Mouse (Mus musculus) heart, embryonic 14.5 days (tissue): ENCODE data around the gene Lyzl6. TPM values are rescaled to one million over a fixed set of nuclear protein-coding genes. Genes with fewer than 3 reads are reported as not detected.
"Not testable (repeated sequence)": the region's sequence is repeated elsewhere in the genome, so short reads cannot be mapped to it uniquely, and the experiment has no call there.

ENCODE experiments used
- ATAC-seq: fragments of 200-750 bp; cut with Nextera tagmentation; 2 replicates; pipeline ENCODE4 v1.8.0; 2017; ENCODE audit warnings: low read depth, moderate TSS enrichment; ENCODE audit not compliant: insufficient number of reproducible peaks, insufficient read depth, low FRiP score
- H3K27ac ChIP-seq, 2 experiments: fragments of 200-500 bp in 1 of 2; fragments of 300-500 bp in 1 of 2; sonication (generic) in 1 of 2; replicated peaks in 1 of 2; 2 replicates each; pipeline ENCODE4 v1.5.1; 2012 to 2014; ENCODE audit warnings: low read depth in 2 of 2, low read length in 2 of 2, control low read depth in 1 of 2, mild to moderate bottlenecking in 1 of 2, mixed read lengths in 1 of 2; ENCODE audit not compliant: control insufficient read depth in 1 of 2, insufficient read depth in 1 of 2
- H3K27me3 ChIP-seq: fragments of 300-500 bp; sonication (generic); 2 replicates; pipeline ENCODE4 v1.6.1; 2014; ENCODE audit warnings: mild to moderate bottlenecking, low read length, control low read depth; ENCODE audit not compliant: control insufficient read depth, insufficient read depth
- H3K36me3 ChIP-seq: fragments of 300-500 bp; sonication (generic); 2 replicates; pipeline ENCODE4 v1.6.1; 2014; ENCODE audit warnings: mild to moderate bottlenecking, control low read depth, low read length, mixed read lengths; ENCODE audit not compliant: control insufficient read depth, insufficient read depth
- H3K4me1 ChIP-seq, 2 experiments: fragments of 200-500 bp in 1 of 2; fragments of 300-500 bp in 1 of 2; sonication (generic) in 1 of 2; 2 replicates each; pipeline ENCODE4 v1.6.1; 2012 to 2014; ENCODE audit warnings: low read length in 2 of 2, control low read depth in 1 of 2, mixed read lengths in 1 of 2; ENCODE audit not compliant: control insufficient read depth in 2 of 2, insufficient read depth in 2 of 2
- H3K4me2 ChIP-seq: fragments of 300-500 bp; sonication (generic); 2 replicates; pipeline ENCODE4 v1.6.1; 2014; ENCODE audit warnings: mild to moderate bottlenecking, low read length
- H3K4me3 ChIP-seq, 2 experiments: fragments of 200-500 bp in 1 of 2; fragments of 300-500 bp in 1 of 2; sonication (generic) in 1 of 2; 2 replicates each; pipeline ENCODE4 v1.5.1; 2012 to 2014; ENCODE audit warnings: low read length in 2 of 2, mild to moderate bottlenecking in 2 of 2, control low read depth in 1 of 2, low read depth in 1 of 2, moderate library complexity in 1 of 2; ENCODE audit not compliant: control insufficient read depth in 1 of 2, insufficient read depth in 1 of 2
- H3K9ac ChIP-seq: fragments of 300-500 bp; sonication (generic); 2 replicates; pipeline ENCODE4 v1.6.1; 2014; ENCODE audit warnings: mild to moderate bottlenecking, low read length
- H3K9me3 ChIP-seq: fragments of 300-500 bp; sonication (generic); 2 replicates; pipeline ENCODE4 v1.6.1; 2016; ENCODE audit warnings: low read length, control low read depth; ENCODE audit not compliant: control insufficient read depth
- whole genome bisulfite sequencing: fragments of 180-500 bp; shearing (Covaris S2); extraction: QIAGEN DNeasy Blood & Tissue Kit; methylation state at CpG from one replicate; pipeline ENCODE4 v1.1.7; 2014; 5-methylcytosine and 5-hydroxymethylcytosine counted together
- polyA plus RNA-seq: library from polyadenylated mRNA; unstranded; fragments of >200 nt; fragmentation: Nextera tagmentation; extraction: Ambion mirVana; gene quantifications from 2 replicates; pipeline ENCODE4 v1.2.1, GENCODE M21; 2014

Lyzl6 gene
- not detected in 2 replicates for polyA plus RNA-seq

- Histone ChIP-seq H3K9ac (no peak within 1 kb of the TSS), H3K27me3 (peaks cover 23% of the 10 kb centered on the region), H3K4me1 (no peaks in the 10 kb centered on the region), H3K36me3 (no peaks in the 10 kb centered on the region), H3K4me3 (no peak within 1 kb of the TSS), H3K9me3 (no peaks in the 10 kb centered on the region), H3K27ac (no peak within 1 kb of the TSS), H3K4me2 (no peak within 1 kb of the TSS)
- WGBS, result 65% methylated on average over 3 of the region's 3 CpGs
- no peak for ATAC-seq
Measured at GRCm38 (mm10) chr11:103638790-103639189, at the start of gene Lyzl6. Lyzl6 (minus strand) TSS chr11:103638890.

- H3K27ac ChIP-seq, result peak overlapping the region in 1 of 2 experiments; percentile 27; a peak in 1 of 4 replicates
- H3K4me3 ChIP-seq, result no peak overlapping the region
- 0 out of 2 replicates have a peak, but pooled peaks have one; percentile 14 for ATAC-seq
- no peaks in the 10 kb centered on the region for H3K9me3 ChIP-seq
- peaks cover 30 to 62% of the 10 kb centered on the region in 2 experiments for H3K4me1 ChIP-seq
- peaks cover 68% of the 10 kb centered on the region for H3K36me3 ChIP-seq
- H3K27me3 ChIP-seq, result no peaks in the 10 kb centered on the region
- WGBS, result 59% methylated on average over 6 of the region's 6 CpGs
- no peak overlapping the region for H3K4me2 ChIP-seq
- no peak overlapping the region for H3K9ac ChIP-seq
Measured at GRCm38 (mm10) chr11:103686706-103687105, 48.0 kb upstream of the Lyzl6 start.

GRCm38 (mm10) chr11:103685261-103685736 lies 46.6 kb upstream of the Lyzl6 start:
- ATAC-seq, result no peak
- 0 out of 4 replicates have a peak overlapping the region, but pooled peaks of 1 of the 2 experiments have one; percentile 26 for H3K27ac ChIP-seq
- H3K4me3 ChIP-seq, result no peak overlapping the region
- no peak overlapping the region for H3K4me2 ChIP-seq
- no peaks in the 10 kb centered on the region for H3K9me3 ChIP-seq
- peaks cover 79% of the 10 kb centered on the region for H3K36me3 ChIP-seq
- H3K4me1 ChIP-seq, result peaks cover 23 to 49% of the 10 kb centered on the region in 2 experiments
- no peaks in the 10 kb centered on the region for H3K27me3 ChIP-seq
- no peak overlapping the region for H3K9ac ChIP-seq
- 72% methylated on average over 7 of the region's 7 CpGs for WGBS

DNA sequence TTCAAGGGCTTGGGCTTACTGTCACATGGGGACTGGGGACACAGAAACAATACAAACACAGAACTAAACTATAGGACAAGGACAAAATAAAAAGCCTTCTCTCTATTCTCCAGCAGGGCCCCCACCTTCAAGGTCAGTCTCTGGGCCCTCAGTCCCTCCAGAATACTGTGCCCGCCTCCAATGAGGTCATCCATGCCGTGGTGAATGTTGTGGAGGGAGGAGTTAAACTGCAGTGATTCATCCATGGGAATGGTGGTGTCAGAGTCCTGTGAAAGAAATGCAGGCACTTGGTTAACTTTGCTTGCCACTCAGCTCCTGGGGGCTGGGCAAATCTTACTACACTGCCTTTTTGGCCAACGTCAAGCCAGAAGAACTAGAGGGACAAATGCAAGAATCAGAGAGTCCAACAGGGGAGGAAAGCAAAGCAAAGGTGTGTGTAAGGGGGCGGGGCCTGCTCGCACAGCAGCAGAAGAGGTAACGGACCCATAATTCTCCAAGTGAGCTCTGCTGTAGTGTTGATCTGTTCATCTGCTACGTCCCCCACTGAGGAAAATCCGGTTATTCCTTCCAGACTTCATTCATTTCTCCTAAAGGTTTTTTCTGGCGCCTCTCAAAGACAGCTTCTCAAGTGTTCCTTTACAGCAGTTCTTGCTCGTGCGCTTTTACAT lies 45.1 kb upstream of the Lyzl6 start:
- peaks cover 15 to 34% of the 10 kb centered on the region in 2 experiments for H3K4me1 ChIP-seq
- H3K4me3 ChIP-seq, result no peak overlapping the region
- H3K27me3 ChIP-seq, result no peaks in the 10 kb centered on the region
- no peak overlapping the region for H3K9ac ChIP-seq
- ATAC-seq, result no peak
- WGBS, result 61% methylated on average over 11 of the region's 11 CpGs
- no peaks in the 10 kb centered on the region for H3K9me3 ChIP-seq
- no peak overlapping the region for H3K4me2 ChIP-seq
- peaks cover 94% of the 10 kb centered on the region for H3K36me3 ChIP-seq
- peak overlapping the region; percentile 64 to 69 for H3K27ac ChIP-seq

DNA sequence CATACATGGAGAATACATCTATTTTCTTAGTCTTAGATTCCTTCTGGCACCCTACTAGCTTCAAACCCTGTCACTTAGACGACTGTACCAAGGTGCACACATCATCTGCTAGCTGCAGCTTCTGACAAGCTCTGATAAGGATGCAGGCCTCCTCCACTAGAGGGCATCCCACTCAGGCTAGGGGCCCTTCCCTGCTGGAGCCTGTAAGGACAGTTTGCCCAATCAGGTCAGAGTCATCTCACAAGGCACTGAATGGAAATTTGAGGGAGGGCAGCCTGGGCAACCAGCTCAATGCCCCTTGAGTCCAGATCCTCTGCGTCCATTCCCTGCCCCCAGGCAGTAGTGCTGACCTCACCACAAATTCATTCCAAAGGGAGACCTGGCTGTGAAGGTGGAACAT lies 38.4 kb upstream of the Lyzl6 start:
- H3K36me3 ChIP-seq, result peaks cover 58% of the 10 kb centered on the region
- WGBS, result 27% methylated on average over 2 of the region's 2 CpGs

GRCm38 (mm10) chr11:103675556-103675955 lies 36.9 kb upstream of the Lyzl6 start:
- H3K4me1 ChIP-seq, result no peaks in the 10 kb centered on the region
- H3K27ac ChIP-seq, result no peak overlapping the region
- H3K9ac ChIP-seq, result no peak overlapping the region
- 37% methylated on average over 3 of the region's 3 CpGs for WGBS
- no peak overlapping the region for H3K4me2 ChIP-seq
- no peak for ATAC-seq
- no peaks in the 10 kb centered on the region for H3K9me3 ChIP-seq
- peaks cover 43% of the 10 kb centered on the region for H3K36me3 ChIP-seq
- H3K4me3 ChIP-seq, result no peak overlapping the region
- no peaks in the 10 kb centered on the region for H3K27me3 ChIP-seq

More for the DNA sequence above, 38.4 kb upstream of the Lyzl6 start:
- not testable (repeated sequence) for H3K4me1 ChIP-seq, H3K4me2 ChIP-seq, H3K9me3 ChIP-seq, H3K27me3 ChIP-seq, H3K4me3 ChIP-seq, H3K27ac ChIP-seq, H3K9ac ChIP-seq, ATAC-seq

DNA sequence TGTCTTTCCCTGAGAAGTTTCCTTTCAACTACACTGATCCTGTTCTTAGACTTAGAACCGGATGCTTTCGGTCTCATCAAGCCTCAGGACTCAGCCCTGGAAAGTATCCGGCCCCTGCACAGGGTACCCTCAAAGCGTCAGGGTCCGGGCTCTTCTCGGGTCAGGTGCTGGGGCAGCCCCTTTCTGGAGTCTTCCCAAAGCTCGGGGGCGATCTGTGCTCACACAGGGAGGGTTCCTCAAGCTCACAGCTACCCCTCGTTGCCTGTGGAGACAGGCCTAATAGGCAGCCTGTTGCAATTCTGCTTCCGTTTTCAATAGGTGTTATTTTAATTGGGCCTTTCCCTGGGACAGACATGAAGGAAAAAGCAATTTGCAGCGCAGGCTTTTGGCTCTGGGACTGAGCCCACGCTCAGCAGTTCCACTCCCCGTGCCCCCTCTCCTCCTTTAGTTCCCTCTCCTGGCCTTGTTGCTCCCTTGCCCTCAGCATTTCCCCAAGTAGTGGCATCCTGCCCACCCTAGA lies 28.3 kb upstream of the Lyzl6 start:
- WGBS, result 59% methylated on average over 13 of the region's 13 CpGs
- no peak overlapping the region for H3K27ac ChIP-seq
- no peaks in the 10 kb centered on the region for H3K27me3 ChIP-seq
- H3K36me3 ChIP-seq, result no peaks in the 10 kb centered on the region
- no peaks in the 10 kb centered on the region for H3K9me3 ChIP-seq
- no peak overlapping the region for H3K4me3 ChIP-seq
- no peak overlapping the region for H3K9ac ChIP-seq
- H3K4me2 ChIP-seq, result no peak overlapping the region
- ATAC-seq, result no peak
- H3K4me1 ChIP-seq, result peaks cover 0 to 2% of the 10 kb centered on the region in 2 experiments; a peak in 1 of 4 replicates
